Mouse (Mus musculus) lung, adult 2 months (tissue): Measurements from ENCODE around the gene Gpnmb.

ENCODE experiments used
- CTCF ChIP-seq: fragments of 200-500 bp; IDR thresholded peaks from 2 replicates; pipeline ENCODE4 v1.5.1; 2011; ENCODE audit warnings: mild to moderate bottlenecking, low read length, control low read depth; ENCODE audit not compliant: insufficient read depth
- POLR2A ChIP-seq: fragments of 200-500 bp; IDR thresholded peaks from 2 replicates; pipeline ENCODE4 v1.6.1; 2011; ENCODE audit warnings: low read depth, mild to moderate bottlenecking, control low read depth, low read length, borderline replicate concordance; ENCODE audit errors: extremely low read depth

DNA sequence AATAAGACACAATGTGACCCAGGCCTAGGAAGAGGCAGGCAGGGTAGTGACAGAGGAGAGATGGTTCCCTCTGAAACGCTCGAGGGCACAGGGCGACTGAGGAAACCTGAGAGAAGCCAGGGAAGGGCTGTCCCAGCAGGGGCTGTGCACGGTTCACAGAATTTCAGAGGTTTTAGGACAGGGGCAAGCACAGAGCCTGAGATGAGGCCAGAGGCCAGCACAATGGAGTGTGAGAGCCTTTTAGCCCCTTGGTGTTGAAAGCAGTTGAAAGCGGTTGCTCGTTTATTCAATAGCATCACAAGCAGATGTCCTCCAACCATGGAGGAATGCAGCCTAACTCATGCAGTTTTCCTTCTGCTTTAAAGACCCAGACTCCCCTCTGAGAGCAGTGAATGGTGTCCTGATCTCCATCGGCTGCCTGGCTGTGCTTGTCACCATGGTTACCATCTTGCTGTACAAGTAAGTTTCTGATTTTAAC lies 18.9 kb downstream of the Gpnmb start:
- TF ChIP-seq POLR2A (no peak), CTCF (no peak)
